Mouse (Mus musculus): ENCODE measurements at regions not wholly inside any gene's neighbourhood (a gene's known extent, or its start where the extent isn't known, plus 50 kb on each side); places are given as distances from the start of the nearest gene placed in this dataset.

GRCm38 (mm10) chr5:91725380-91726117 lies 208.1 kb downstream of the Parm1 start:
- H3K27ac ChIP-seq (ENCODE audit: low read depth, low read length): no peak overlapping the region
- ATAC-seq (no peak), DNase-seq (no peak)
- no peaks in the 10 kb centered on the region for H3K27me3 ChIP-seq (ENCODE audit: insufficient read depth, low read length)
- H3K4me2 ChIP-seq (ENCODE audit: low read depth): no peak overlapping the region
- 85% methylated on average over 4 of the region's 4 CpGs for WGBS
- no peaks in the 10 kb centered on the region for H3K9me3 ChIP-seq (ENCODE audit: low read length)
- H3K36me3 ChIP-seq (ENCODE audit: insufficient read depth): no peaks in the 10 kb centered on the region
- H3K4me3 ChIP-seq (ENCODE audit: low read depth, low read length): no peak overlapping the region
- TF ChIP-seq CTCF (IDR thresholded peaks at IDR 0.05; ENCODE audit: low read depth): no peak
- no peaks in the 10 kb centered on the region for H3K4me1 ChIP-seq (ENCODE audit: insufficient read depth)
- H3K9ac ChIP-seq: no peak overlapping the region

- TF ChIP-seq CTCF (IDR thresholded peaks at IDR 0.05; ENCODE audit: low read depth): no peak
- ATAC-seq: no peak
- Histone ChIP-seq H3K9ac (no peak overlapping the region), H3K4me1 (ENCODE audit: insufficient read depth) (no peaks in the 10 kb centered on the region), H3K4me3 (ENCODE audit: low read depth, low read length) (no peak overlapping the region), H3K27ac (ENCODE audit: low read depth, low read length) (no peak overlapping the region), H3K27me3 (ENCODE audit: insufficient read depth, low read length) (no peaks in the 10 kb centered on the region), H3K36me3 (ENCODE audit: insufficient read depth) (no peaks in the 10 kb centered on the region), H3K4me2 (ENCODE audit: low read depth) (no peak overlapping the region), H3K9me3 (ENCODE audit: low read length) (no peaks in the 10 kb centered on the region)
- no peak for DNase-seq
- 97% methylated on average over 1 of the region's 1 CpGs for WGBS
These were observed 207.5 kb downstream of the Parm1 start for GRCm38 (mm10) chr5:91724881-91725280.

- DNase-seq (no peak), ATAC-seq (no peak)
- no peaks in the 10 kb centered on the region for H3K4me1 ChIP-seq (ENCODE audit: insufficient read depth)
- no peak overlapping the region for H3K4me2 ChIP-seq (ENCODE audit: low read depth)
- H3K27me3 ChIP-seq (ENCODE audit: insufficient read depth, low read length): no peaks in the 10 kb centered on the region
- no peak overlapping the region for H3K27ac ChIP-seq (ENCODE audit: low read depth, low read length)
- H3K9me3 ChIP-seq (ENCODE audit: low read length): no peaks in the 10 kb centered on the region
- H3K9ac ChIP-seq: no peak overlapping the region
- no peak for TF ChIP-seq CTCF (IDR thresholded peaks at IDR 0.05; ENCODE audit: low read depth)
- 45% methylated on average over 1 of the region's 1 CpGs for WGBS
- H3K36me3 ChIP-seq (ENCODE audit: insufficient read depth): no peaks in the 10 kb centered on the region
- H3K4me3 ChIP-seq (ENCODE audit: low read depth, low read length): no peak overlapping the region
These were observed 206.0 kb downstream of the Parm1 start for GRCm38 (mm10) chr5:91723416-91723815.

DNA sequence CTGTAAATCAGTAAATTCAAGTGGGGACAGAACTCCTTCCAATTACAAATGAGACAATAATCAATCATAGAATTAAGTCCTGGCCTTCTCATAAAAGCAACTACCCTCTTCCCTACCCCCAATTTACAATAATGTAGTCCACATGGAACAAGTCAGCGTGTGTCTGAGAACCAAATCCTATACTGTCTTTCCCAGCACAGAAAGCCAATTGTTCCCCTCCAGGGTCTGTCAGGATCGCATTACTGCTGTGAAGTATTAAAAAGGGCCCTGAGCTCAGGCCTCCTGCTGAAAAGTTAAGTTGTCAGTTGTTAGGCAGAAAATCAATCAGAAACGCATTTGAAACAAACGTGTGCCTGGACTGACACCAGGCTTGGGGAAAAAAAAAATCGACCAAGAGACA lies 205.6 kb downstream of the Parm1 start:
- DNase-seq (no peak), ATAC-seq (no peak)
- Histone ChIP-seq H3K36me3 (ENCODE audit: insufficient read depth) (no peaks in the 10 kb centered on the region), H3K9me3 (ENCODE audit: low read length) (no peaks in the 10 kb centered on the region), H3K4me2 (ENCODE audit: low read depth) (no peak overlapping the region), H3K27ac (ENCODE audit: low read depth, low read length) (no peak overlapping the region), H3K9ac (no peak overlapping the region), H3K27me3 (ENCODE audit: insufficient read depth, low read length) (no peaks in the 10 kb centered on the region), H3K4me3 (ENCODE audit: low read depth, low read length) (no peak overlapping the region), H3K4me1 (ENCODE audit: insufficient read depth) (no peaks in the 10 kb centered on the region)
- TF ChIP-seq CTCF (IDR thresholded peaks at IDR 0.05; ENCODE audit: low read depth): no peak
- WGBS: 10% methylated on average over 5 of the region's 5 CpGs

GRCm38 (mm10) chr5:91722403-91722802 lies 205.0 kb downstream of the Parm1 start:
- Histone ChIP-seq H3K4me3 (ENCODE audit: low read depth, low read length) (no peak overlapping the region), H3K27me3 (ENCODE audit: insufficient read depth, low read length) (no peaks in the 10 kb centered on the region), H3K4me1 (ENCODE audit: insufficient read depth) (no peaks in the 10 kb centered on the region), H3K9me3 (ENCODE audit: low read length) (no peaks in the 10 kb centered on the region), H3K36me3 (ENCODE audit: insufficient read depth) (no peaks in the 10 kb centered on the region), H3K4me2 (ENCODE audit: low read depth) (no peak overlapping the region), H3K27ac (ENCODE audit: low read depth, low read length) (no peak overlapping the region), H3K9ac (no peak overlapping the region)
- ATAC-seq (no peak), DNase-seq (no peak)
- WGBS: 78% methylated on average over 5 of the region's 5 CpGs
- TF ChIP-seq CTCF (IDR thresholded peaks at IDR 0.05; ENCODE audit: low read depth): no peak

- Histone ChIP-seq H3K27me3 (ENCODE audit: insufficient read depth, low read length) (no peaks in the 10 kb centered on the region), H3K27ac (ENCODE audit: low read depth, low read length) (no peak overlapping the region), H3K9me3 (ENCODE audit: low read length) (no peaks in the 10 kb centered on the region), H3K36me3 (ENCODE audit: insufficient read depth) (no peaks in the 10 kb centered on the region), H3K9ac (no peak overlapping the region), H3K4me3 (ENCODE audit: low read depth, low read length) (no peak overlapping the region), H3K4me1 (ENCODE audit: insufficient read depth) (0 out of 2 replicates have a peak, but pooled peaks cover 4% of the 10 kb centered on the region), H3K4me2 (ENCODE audit: low read depth) (no peak overlapping the region)
- no peak for ATAC-seq
- TF ChIP-seq CTCF (IDR thresholded peaks at IDR 0.05; ENCODE audit: low read depth): no peak
- DNase-seq: no peak
- WGBS: 85% methylated on average over 9 of the region's 9 CpGs
These were observed 204.0 kb downstream of the Parm1 start for GRCm38 (mm10) chr5:91721231-91722096.

DNA sequence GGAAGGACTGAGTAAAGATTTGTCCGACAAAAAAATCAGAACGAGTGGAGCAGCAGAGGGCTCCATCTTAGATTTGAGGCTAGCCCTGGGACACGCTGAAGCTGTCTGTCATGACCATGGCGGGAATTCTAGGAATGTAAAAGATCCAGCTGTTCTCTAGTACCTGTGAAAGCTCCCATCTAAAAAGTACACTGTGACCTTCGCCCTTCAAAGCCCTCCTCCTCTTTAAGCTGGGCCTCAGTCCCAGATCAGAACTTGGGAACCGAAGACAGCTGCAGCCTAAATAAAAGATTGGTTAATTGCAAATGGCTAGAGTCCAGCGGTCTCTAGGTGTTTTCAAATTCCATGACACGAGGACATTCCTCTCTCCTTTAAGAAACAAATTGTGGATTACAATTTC lies 195.6 kb downstream of the Parm1 start:
- no peaks in the 10 kb centered on the region for H3K36me3 ChIP-seq (ENCODE audit: insufficient read depth)
- H3K4me3 ChIP-seq (ENCODE audit: low read depth, low read length): no peak overlapping the region
- no peak overlapping the region for H3K27ac ChIP-seq (ENCODE audit: low read depth, low read length)
- TF ChIP-seq CTCF (IDR thresholded peaks at IDR 0.05; ENCODE audit: low read depth): no peak
- 27% methylated on average over 8 of the region's 8 CpGs for WGBS
- no peaks in the 10 kb centered on the region for H3K9me3 ChIP-seq (ENCODE audit: low read length)
- 0 out of 2 replicates have a peak, but pooled peaks cover 4% of the 10 kb centered on the region for H3K4me1 ChIP-seq (ENCODE audit: insufficient read depth)
- no peak overlapping the region for H3K9ac ChIP-seq
- ATAC-seq (no peak), DNase-seq (no peak)
- H3K4me2 ChIP-seq (ENCODE audit: low read depth): no peak overlapping the region
- H3K27me3 ChIP-seq (ENCODE audit: insufficient read depth, low read length): no peaks in the 10 kb centered on the region

Data from forebrain, postnatal 0 days (tissue).